Mouse (Mus musculus): ENCODE measurements around the gene Grin2a.

- TF ChIP-seq CTCF (IDR thresholded peaks at IDR 0.05; ENCODE audit: low read depth) (no peak), EP300 (IDR thresholded peaks at IDR 0.05; ENCODE audit: low read depth) (no peak)
These were observed 170.8 kb downstream of the Grin2a start for GRCm38 (mm10) chr16:9824436-9825109.

Data from liver, embryonic 14.5 days (tissue).